Mouse (Mus musculus): ENCODE measurements around the gene Rsph10b.

Rsph10b gene

GRCm38 (mm10) chr5:143993260-143993659, 60.4 kb downstream of the Rsph10b start:
- DNase-seq (ENCODE audit: low spot score in 2 of 2) = no peak

DNA sequence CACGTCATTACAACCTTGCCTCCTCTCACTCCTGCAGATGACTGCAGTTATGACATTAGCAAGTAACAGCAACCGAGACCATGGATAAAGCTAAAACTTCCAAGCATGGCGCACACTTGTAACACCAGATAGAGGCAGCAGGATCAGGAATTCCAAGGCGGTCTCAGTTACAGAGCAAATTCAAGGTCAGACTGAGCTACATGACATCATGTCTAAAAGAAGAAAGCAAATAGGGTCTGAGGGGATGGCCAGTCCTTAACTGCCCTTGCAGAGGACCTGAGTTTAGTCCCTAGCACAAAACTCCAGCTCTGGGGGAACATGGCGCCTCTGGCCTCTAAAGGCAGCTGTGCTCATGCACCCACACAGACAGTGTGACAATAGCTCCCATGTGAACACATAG, 61.0 kb downstream of the Rsph10b start:
- DNase-seq (ENCODE audit: low spot score in 2 of 2) = no peak

DNA sequence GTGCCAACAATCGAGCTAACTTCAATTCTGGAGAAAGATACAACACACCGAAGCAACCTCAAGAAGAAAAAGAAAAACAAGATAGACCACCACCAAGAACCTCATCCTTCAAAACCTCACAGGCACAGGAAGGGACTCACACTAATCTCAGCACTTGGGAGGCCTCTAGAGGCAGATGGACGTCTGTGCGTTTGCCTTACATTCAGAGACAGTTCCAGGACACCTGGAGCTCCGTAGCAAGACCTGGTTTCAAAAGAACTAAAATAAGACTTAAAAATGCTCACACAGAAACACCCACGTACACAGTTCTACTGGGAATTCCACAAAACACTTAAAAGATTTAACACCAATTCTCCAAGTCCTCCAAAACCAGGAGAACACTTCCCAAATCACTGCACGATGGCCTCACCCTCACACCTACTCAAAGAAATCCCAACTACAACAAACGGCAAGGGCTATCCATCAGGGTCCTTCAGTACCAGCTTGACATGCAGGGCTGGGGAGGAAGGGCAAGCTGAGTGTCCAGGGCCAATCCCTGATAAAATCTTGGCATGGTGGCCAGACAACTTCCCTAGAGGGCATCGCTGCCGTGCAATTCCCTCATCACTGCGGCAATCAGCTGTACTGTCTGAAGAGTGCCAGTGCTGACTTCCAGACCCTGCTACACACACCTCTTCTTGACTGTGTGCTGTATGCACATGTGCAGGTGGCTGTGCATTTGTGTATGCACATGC, 62.0 kb downstream of the Rsph10b start:
- DNase-seq (ENCODE audit: low spot score in 2 of 2) = no peak

DNA sequence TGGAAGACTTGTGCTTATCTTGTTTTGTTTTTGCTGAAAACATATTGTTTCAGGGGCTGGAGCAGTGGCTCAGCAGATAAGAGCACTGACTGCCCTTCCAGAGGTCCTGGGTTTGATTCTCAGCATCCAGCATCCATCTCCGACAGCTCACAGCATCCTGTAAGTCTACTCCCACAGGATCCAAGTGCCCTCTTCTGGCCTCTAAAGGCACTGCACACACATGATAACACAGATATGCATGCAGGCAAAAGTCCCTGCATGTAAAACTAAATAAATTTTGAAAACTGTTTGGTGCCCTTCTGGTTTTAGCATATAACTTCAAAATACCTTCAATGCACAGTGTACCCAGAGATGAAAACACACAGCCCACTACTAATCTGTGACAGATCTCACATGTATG, 66.6 kb downstream of the Rsph10b start:
- no peak for DNase-seq (ENCODE audit: low spot score in 2 of 2)

- peak in 1 of 2 experiments; percentile 21 for DNase-seq (ENCODE audit: low spot score in 2 of 2)
Observed at GRCm38 (mm10) chr5:144002461-144003192, 69.8 kb downstream of the Rsph10b start.

DNA sequence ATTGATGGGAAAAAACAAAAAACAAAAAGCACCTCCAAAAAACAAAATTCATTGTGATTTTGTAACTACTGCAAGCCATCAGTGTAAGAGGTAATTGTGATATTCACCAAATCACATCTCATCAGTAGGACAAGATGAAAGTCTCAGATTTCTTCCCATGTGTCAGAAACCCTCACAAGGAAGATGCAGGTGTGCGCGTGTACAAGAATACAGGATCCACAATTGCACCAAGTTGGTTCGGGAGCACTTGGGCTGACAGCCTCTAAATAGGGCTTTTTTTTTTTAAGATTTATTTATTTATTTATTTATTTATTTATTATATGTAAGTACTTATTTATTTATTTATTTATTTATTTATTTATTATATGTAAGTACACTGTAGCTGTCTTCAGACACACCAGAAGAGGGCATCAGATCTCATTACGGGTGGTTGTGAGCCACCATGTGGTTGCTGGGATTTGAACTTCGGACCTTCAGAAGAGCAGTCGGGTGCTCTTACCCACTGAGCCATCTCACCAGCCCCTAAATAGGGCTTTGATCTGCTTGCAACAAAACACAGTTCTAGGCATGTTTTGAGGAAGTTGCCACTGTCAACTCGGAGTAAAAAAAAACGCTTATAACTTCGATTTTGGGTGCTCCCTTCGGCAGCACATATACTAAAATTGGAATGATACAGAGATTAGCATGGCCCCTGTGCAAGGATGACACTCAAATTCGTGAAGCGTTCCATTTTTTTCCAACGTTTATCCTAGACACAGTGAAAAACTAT, 80.7 kb downstream of the Rsph10b start:
- peak in 1 of 2 experiments; percentile 9 for DNase-seq (ENCODE audit: low spot score in 2 of 2)

DNA sequence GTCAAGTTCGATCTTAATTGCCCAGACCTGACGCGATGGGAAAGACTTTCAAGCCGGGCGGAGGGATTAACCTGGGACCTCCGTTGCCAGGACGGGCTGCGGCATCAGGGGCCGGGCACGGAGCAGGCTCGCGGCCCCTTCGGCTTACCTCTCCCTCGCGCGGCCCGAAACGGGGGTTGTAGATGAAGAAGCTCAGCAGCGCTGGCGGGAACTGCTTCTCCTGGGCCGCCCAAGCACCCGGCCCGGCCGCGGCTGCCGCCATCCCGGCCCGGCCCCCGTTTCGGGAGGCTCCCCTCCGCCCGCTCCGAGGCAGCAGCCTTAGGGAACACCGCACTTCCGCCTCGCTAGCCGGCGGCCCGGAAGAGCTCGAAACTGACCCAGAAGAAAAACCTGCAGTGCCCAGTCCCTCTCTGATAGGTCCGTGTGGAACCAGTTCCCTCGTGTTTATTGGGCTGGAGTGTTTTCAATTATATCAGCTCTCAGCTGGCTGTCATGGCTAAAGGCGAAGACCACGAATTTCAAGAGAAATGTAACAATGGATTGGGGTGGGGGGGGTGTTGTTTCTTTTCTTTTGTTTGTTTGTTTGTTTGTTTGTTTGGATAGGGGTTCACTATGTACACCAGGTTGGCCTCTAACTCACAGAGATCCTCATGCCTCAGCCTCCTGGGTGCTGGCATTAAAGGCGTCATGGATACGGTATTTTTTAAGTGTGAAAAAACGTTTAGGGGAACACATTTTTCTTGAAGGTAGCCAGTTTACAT, 81.9 kb downstream of the Rsph10b start, which contains the start of gene Ccz1:
TSS of gene Ccz1 (minus strand) at position 327 of the 761 bp plus-strand sequence.
- peak; percentile 66 to 74 for DNase-seq (ENCODE audit: low spot score in 2 of 2)

GRCm38 (mm10) chr5:144015312-144015650, 82.4 kb downstream of the Rsph10b start:
- no peak for DNase-seq (ENCODE audit: low spot score in 2 of 2)

GRCm38 (mm10) chr5:144015845-144016244, 83.0 kb downstream of the Rsph10b start:
- no peak for DNase-seq (ENCODE audit: low spot score in 2 of 2)

GRCm38 (mm10) chr5:144026620-144027263, 93.9 kb downstream of the Rsph10b start, which contains the start of gene Ocm:
Gene Ocm, minus strand, starts transcription at chr5:144026670.
- DNase-seq (ENCODE audit: low spot score in 2 of 2) = no peak

GRCm38 (mm10) chr5:144032491-144032890, 99.7 kb downstream of the Rsph10b start:
- DNase-seq (ENCODE audit: low spot score in 2 of 2) = no peak

GRCm38 (mm10) chr5:144034567-144034966, 101.7 kb downstream of the Rsph10b start:
- DNase-seq (ENCODE audit: low spot score in 2 of 2) = no peak
